38 mouse cellular contexts compared by ENCODE assay signal in the genomic region with DNA sequence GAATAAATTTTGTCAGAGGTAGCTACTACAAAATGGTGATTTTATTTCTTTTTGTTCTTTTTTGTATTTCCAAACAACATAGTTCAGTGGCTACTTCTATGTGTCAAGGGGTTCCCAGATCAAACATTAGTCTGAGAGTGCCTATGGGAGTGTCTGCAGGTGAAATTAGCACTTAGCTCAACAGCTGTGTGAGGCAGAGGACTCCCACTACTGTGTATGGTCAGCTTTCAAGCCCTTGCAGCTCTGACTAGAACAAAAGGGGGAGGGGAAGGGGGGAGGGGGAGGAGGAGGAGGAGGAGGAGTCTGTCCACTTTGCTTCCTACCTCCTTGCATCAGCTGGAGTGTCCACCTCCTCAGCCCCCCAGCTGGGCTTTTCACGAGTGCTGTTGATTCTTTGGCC. TPM values are rescaled to one million over a fixed set of nuclear protein-coding genes. Genes with fewer than 3 reads are reported as not detected.
A peak's percentile ranks its signal among the peaks of the same experiment; 100 is the strongest.
DNase-seq lines count a peak whose midpoint lies in the region; TF ChIP-seq lines count a peak whose summit lies in the region.
"Had no signal": no experiment of that assay in that cellular context is flagged by ENCODE, and none has a peak within 500 bp of the region (broad histone marks: within the 10 kb centered on the region; RNA-seq: fewer than 3 reads in every experiment).

No protein-coding gene starts in this region.

- H3K4me3 ChIP-seq in lung, adult 2 months (replicated peaks; ENCODE audit: extremely low read depth, low read depth, low read length), result no peak overlapping the region
- H3K4me3 ChIP-seq: embryonic facial prominence, embryonic 10.5 days; embryonic facial prominence, embryonic 15.5 days; forebrain, embryonic 12.5 days; intestine, embryonic 15.5 days; layer of hippocampus, adult 2 months; liver, embryonic 12.5 days; midbrain, embryonic 10.5 days; myocyte; neural tube, embryonic 12.5 days had no signal

- peak; percentile 0 for DNase-seq in heart, postnatal 10 days
- no peak for DNase-seq in heart, adult 8-10 months (ENCODE audit: low spot score)
- DNase-seq in lung, adult 2 months, result peak; percentile 0
- DNase-seq in lung, postnatal 36 days, result no peak
- DNase-seq in ovary, adult 18-20 months (ENCODE audit: low spot score), result peak; percentile 0
- no peak for DNase-seq in ovary, postnatal 36 days (ENCODE audit: low spot score)
- peak; percentile 13 for DNase-seq in testis, postnatal 10 days (ENCODE audit: low spot score)
- no peak for DNase-seq in left cerebral cortex, postnatal 25 days (ENCODE audit: low spot score in 2 of 2)
- DNase-seq: cerebellum, adult 8-10 months; cerebellum, postnatal 25 days; forebrain, postnatal 0 days; kidney, adult 8-10 months; left cerebral cortex, postnatal 4 days; liver, postnatal 0 days; right cerebral cortex, postnatal 14 days had no signal

- H3K4me1 ChIP-seq in lung, adult 2 months (ENCODE audit: control insufficient read depth, insufficient read depth, low read length), result no peaks in the 10 kb centered on the region
- H3K4me1 ChIP-seq: embryonic facial prominence, embryonic 10.5 days; forebrain, embryonic 12.5 days; intestine, embryonic 15.5 days; neural tube, embryonic 12.5 days had no signal

- 29% methylated on average over 1 of the region's 1 CpGs for WGBS in lung, adult 2 months

- intact Hi-C loops in heart, postnatal 10 days (cut with DNase I), result loop anchor here (10.0 kb wide), 1 partner anchor 400 kb away; no protein-coding TSS in a partner anchor
- intact Hi-C loops in left cerebral cortex, postnatal 25 days (cut with DNase I), result no loop called here

- TF ChIP-seq POLR2A in lung, adult 2 months (IDR thresholded peaks at IDR 0.05; ENCODE audit: borderline replicate concordance, extremely low read depth, low read depth, low read length), result no peak

- no peak for TF ChIP-seq CTCF in lung, adult 2 months (IDR thresholded peaks at IDR 0.05; ENCODE audit: insufficient read depth, low read length)

RNA-seq across cellular contexts. Expression of a gene that starts 6.3 kb away (rescaled TPM):
- total RNA-seq in heart, postnatal 10 days (2021), result 10 to 100 TPM; 16.1 to 26.7 TPM
- total RNA-seq in heart, adult 8-10 months (2022), result 1 to 10 TPM in 2 of 4 experiments, under 1 TPM in 2; 0.22 to 1.8 (median 1.2) TPM
- 0.95 and 1.1 TPM in 2 replicates for polyA plus RNA-seq in lung, adult 2 months (2012; rRNA removed)
- not detected for total RNA-seq in left cerebral cortex, postnatal 25 days (2021)
- total RNA-seq: layer of hippocampus, adult 2 months; megakaryocyte progenitor cell, adult 5-6 weeks; MEL had no signal
- polyA plus RNA-seq: myocyte had no signal

RNA-seq across cellular contexts. Expression of a gene that starts 34.6 kb away (rescaled TPM):
- total RNA-seq in heart, postnatal 10 days (2021), result 1 to 10 TPM; 1.4 to 6.6 TPM
- under 1 TPM in 3 of 4 experiments, not detected in 1; 0.20 to 0.69 (median 0.38) TPM for total RNA-seq in heart, adult 8-10 months (2022)
- not detected in 2 replicates for polyA plus RNA-seq in lung, adult 2 months (2012; rRNA removed)
- under 1 TPM; 0.09 to 0.37 TPM for total RNA-seq in left cerebral cortex, postnatal 25 days (2021)
- total RNA-seq: adrenal gland, postnatal 10 days; gastrocnemius, adult 8-10 months; gastrocnemius, postnatal 4 days; hindbrain, postnatal 0 days; layer of hippocampus, adult 2 months; layer of hippocampus, postnatal 25 days; left cerebral cortex, adult 8-10 months; megakaryocyte progenitor cell, adult 5-6 weeks; MEL; midbrain, postnatal 0 days had no signal
- polyA plus RNA-seq: embryonic facial prominence, embryonic 10.5 days; embryonic facial prominence, embryonic 15.5 days; forebrain, embryonic 12.5 days; forebrain, postnatal 0 days; heart, postnatal 0 days; hindbrain, embryonic 11.5 days; limb, embryonic 14.5 days; liver, embryonic 12.5 days; liver, postnatal 0 days; midbrain, embryonic 10.5 days; midbrain, postnatal 0 days; neural tube, embryonic 12.5 days; Patski; thymus, postnatal 0 days had no signal

RNA-seq across cellular contexts. Expression of a gene that starts 34.6 kb away (rescaled TPM):
- 100 to 1,000 TPM in 1 of 2 experiments, 10 to 100 TPM in 1; 83.6 to 102 TPM for total RNA-seq in heart, postnatal 10 days (2021)
- 100 to 1,000 TPM; 135 to 164 (median 149) TPM for total RNA-seq in heart, adult 8-10 months (2022)
- polyA plus RNA-seq in lung, adult 2 months (2012; rRNA removed), result 95.5 and 102 TPM in 2 replicates
- 100 to 1,000 TPM; 698 to 767 TPM for total RNA-seq in left cerebral cortex, postnatal 25 days (2021)

Comparison
In these comparisons a context has a peak if more than half of its experiments do, and no peak if none do; other contexts are left out.
1. DNase-seq: peak in heart, postnatal 10 days (2 of 2), lung, adult 2 months (single experiment), ovary, adult 18-20 months (single experiment) and testis, postnatal 10 days (single experiment); none in heart, adult 8-10 months (single experiment), lung, postnatal 36 days (single experiment), ovary, postnatal 36 days (single experiment) and left cerebral cortex, postnatal 25 days (0 of 2).
2. RNA of a gene that starts 6.3 kb away (total RNA-seq): 16.1 to 26.7 TPM in heart, postnatal 10 days; 0.22 to 1.8 TPM in heart, adult 8-10 months and not detected in left cerebral cortex, postnatal 25 days; every median in the first group is over 4 times any median in the second.
3. RNA of a gene that starts 34.6 kb away (total RNA-seq): 698 to 767 TPM in left cerebral cortex, postnatal 25 days; 135 to 164 TPM in heart, adult 8-10 months and 83.6 to 102 TPM in heart, postnatal 10 days; every median in the first group is over 4 times any median in the second.